Mouse (Mus musculus): ENCODE results near the gene Myo9b.

DNA sequence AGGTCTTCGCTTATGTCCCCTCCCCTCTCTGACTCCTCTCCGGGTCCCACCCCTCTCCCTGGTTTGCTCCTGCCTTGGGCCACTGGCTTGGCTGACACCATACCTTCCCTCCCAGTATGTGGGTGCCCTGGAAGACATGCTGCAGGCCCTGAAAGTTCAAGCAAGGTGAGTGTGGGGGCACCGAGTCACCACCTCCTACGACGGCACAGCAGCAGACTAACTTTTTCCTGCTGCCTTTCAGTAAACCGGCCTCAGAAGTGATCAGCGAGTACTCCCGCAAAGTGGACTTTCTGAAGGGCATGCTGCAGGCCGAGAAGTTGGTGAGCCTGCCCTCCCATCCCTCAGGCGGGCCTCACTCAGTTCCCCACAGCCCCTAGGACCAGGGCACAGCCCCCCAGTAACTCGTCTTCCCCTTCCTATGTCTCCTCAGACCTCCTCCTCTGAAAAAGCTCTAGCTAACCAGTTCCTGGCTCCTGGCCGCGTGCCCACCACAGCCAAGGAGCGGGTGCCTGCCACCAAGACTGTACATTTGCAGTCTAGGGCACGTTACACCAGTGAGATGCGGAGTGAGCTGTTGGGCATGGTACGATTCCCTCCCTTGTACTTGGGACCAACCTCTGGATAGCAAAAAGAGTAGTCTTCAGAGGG, 95.1 kb downstream of the Myo9b start:
- TF ChIP-seq CTCF (IDR thresholded peaks at IDR 0.05; ENCODE audit: control insufficient read depth, insufficient read depth, insufficient replicate concordance, low read depth, low read length) (no peak), POLR2A (IDR thresholded peaks at IDR 0.05; ENCODE audit: control insufficient read depth, low read depth, low read length) (no peak)
